Mouse (Mus musculus): ENCODE results near the gene Pmpcb. TPM values are rescaled to one million over a fixed set of nuclear protein-coding genes. Genes with fewer than 3 reads are reported as not detected.

Gene Pmpcb
- total and polyA plus RNA-seq, 3 experiments = 41.6 to 113 (median 60.8) TPM

DNA sequence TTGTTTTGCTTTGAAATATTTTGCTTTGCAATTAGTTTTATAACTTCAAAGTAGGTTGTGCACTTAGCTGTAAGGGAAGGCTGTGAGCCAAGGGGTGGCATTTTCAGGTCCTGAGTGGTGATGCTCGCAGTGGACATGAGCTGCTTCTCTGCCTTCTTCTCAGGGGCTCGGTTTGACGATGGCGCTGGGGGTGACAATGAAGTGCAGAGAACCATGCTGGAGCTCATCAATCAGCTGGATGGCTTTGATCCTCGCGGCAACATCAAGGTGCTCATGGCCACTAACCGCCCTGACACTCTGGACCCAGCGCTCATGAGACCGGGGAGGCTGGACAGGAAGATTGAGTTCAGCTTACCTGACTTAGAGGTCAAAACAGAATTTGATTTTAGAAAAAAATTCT is 66.0 kb downstream of the Pmpcb start:
- H3K27me3 ChIP-seq (ENCODE audit: insufficient read depth, low read length) = no peaks in the 10 kb centered on the region

DNA sequence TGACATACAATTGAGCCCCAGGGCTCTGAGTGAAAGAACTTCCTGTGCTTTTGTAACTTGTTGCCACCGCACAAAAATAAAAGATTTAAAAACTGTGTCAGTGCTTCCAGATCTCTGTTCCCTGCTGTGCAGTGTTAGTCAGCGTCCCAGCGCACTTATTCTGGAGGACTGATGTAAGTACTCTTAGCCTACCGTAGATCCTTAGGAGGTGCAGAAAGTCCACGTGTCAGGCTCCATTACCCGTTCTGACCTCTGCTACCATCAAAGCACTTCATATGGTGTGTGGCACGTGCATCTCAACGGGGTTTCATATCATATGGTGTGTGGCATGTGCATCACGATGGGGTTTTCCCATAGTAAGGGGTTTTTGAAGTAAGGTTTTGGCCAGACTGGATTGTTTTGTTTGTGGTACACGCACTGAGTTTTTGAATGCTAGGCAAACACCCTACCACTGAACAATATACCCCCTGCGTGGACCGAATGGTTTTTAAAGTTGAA is 66.8 kb downstream of the Pmpcb start:
- H3K4me3 ChIP-seq (ENCODE audit: low read depth, low read length) = no peak overlapping the region
- TF ChIP-seq CTCF (IDR thresholded peaks at IDR 0.05; ENCODE audit: low read depth, low read length) = no peak
- no peak for TF ChIP-seq GATA1 (IDR thresholded peaks at IDR 0.05; ENCODE audit: borderline replicate concordance, low read length)
- TF ChIP-seq GATA2 (IDR thresholded peaks at IDR 0.05; ENCODE audit: borderline replicate concordance, low read depth, low read length) = no peak
- no peak for TF ChIP-seq TAL1 (conservative IDR thresholded peaks at IDR 0.05; ENCODE audit: low read depth, low read length)
- no peak for TF ChIP-seq POLR2AphosphoS5 (IDR thresholded peaks at IDR 0.05; ENCODE audit: insufficient replicate concordance, low read depth, low read length)
- peaks cover 58% of the 10 kb centered on the region for H3K36me3 ChIP-seq (replicated peaks)
- ATAC-seq (ENCODE audit: extremely low read depth, insufficient number of reproducible peaks, low FRiP score, poor library complexity, severe bottlenecking) = no peak
- H3K27me3 ChIP-seq (ENCODE audit: insufficient read depth, low read length) = no peaks in the 10 kb centered on the region
- H3K4me1 ChIP-seq (ENCODE audit: insufficient read depth, low read depth, low read length) = no peaks in the 10 kb centered on the region
- DNase-seq (ENCODE audit: low spot score) = no peak
- H3K9me3 ChIP-seq (replicated peaks) = no peaks in the 10 kb centered on the region

More for the DNA sequence above, 66.0 kb downstream of the Pmpcb start:
- Histone ChIP-seq H3K4me3 (ENCODE audit: low read depth, low read length) (no peak overlapping the region), H3K9me3 (replicated peaks) (no peaks in the 10 kb centered on the region), H3K36me3 (replicated peaks) (peaks cover 65% of the 10 kb centered on the region), H3K4me1 (ENCODE audit: insufficient read depth, low read depth, low read length) (no peaks in the 10 kb centered on the region)
- no peak for DNase-seq (ENCODE audit: low spot score)
- no peak for TF ChIP-seq CTCF (IDR thresholded peaks at IDR 0.05; ENCODE audit: low read depth, low read length)
- TF ChIP-seq GATA2 (IDR thresholded peaks at IDR 0.05; ENCODE audit: borderline replicate concordance, low read depth, low read length) = no peak
- TF ChIP-seq GATA1 (IDR thresholded peaks at IDR 0.05; ENCODE audit: borderline replicate concordance, low read length) = no peak
- no peak for TF ChIP-seq POLR2AphosphoS5 (IDR thresholded peaks at IDR 0.05; ENCODE audit: insufficient replicate concordance, low read depth, low read length)
- no peak for TF ChIP-seq TAL1 (conservative IDR thresholded peaks at IDR 0.05; ENCODE audit: low read depth, low read length)
- ATAC-seq (ENCODE audit: extremely low read depth, insufficient number of reproducible peaks, low FRiP score, poor library complexity, severe bottlenecking) = no peak

DNA sequence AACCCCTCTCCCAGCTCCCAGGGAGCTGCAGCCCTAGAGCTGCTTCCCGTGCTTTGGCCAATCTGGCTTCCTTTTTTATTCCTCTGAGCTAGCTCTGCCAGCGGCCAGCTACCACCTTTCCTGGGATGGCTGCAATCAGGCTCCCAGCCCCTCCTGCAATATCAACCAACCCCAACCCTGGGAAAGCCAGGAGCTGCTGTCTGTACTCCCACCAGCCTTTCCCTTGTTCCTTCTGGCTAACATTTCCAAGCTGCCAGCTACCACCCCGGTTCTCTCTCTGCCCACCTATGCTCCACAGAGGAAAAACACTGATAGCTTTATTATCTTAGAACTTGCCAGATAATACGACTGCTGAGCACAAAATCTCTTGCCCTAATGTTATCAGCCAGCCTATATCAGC is 67.9 kb downstream of the Pmpcb start:
- H3K9me3 ChIP-seq (replicated peaks) = no peaks in the 10 kb centered on the region
- H3K4me3 ChIP-seq (ENCODE audit: low read depth, low read length) = no peak overlapping the region
- ATAC-seq (ENCODE audit: extremely low read depth, insufficient number of reproducible peaks, low FRiP score, poor library complexity, severe bottlenecking) = no peak
- H3K27me3 ChIP-seq (ENCODE audit: insufficient read depth, low read length) = no peaks in the 10 kb centered on the region
- H3K36me3 ChIP-seq (replicated peaks) = peaks cover 49% of the 10 kb centered on the region
- no peaks in the 10 kb centered on the region for H3K4me1 ChIP-seq (ENCODE audit: insufficient read depth, low read depth, low read length)
- no peak for DNase-seq (ENCODE audit: low spot score)
- TF ChIP-seq POLR2AphosphoS5 (IDR thresholded peaks at IDR 0.05; ENCODE audit: insufficient replicate concordance, low read depth, low read length) (no peak), TAL1 (conservative IDR thresholded peaks at IDR 0.05; ENCODE audit: low read depth, low read length) (no peak), GATA1 (IDR thresholded peaks at IDR 0.05; ENCODE audit: borderline replicate concordance, low read length) (no peak)

Other genes starting within 250 kb of the Pmpcb start
- not detected in 2 replicates for gene Lrrc17, start 193.6 kb upstream of the Pmpcb start, total RNA-seq (2014; fragmentation: Nextera tagmentation)
- gene Lrrc17, start 193.6 kb upstream of the Pmpcb start, total RNA-seq (2017) = 0.16 and 0.35 TPM in 2 replicates
- not detected in 2 replicates for gene Lrrc17, start 193.6 kb upstream of the Pmpcb start, polyA plus RNA-seq (2012)
- gene Fbxl13, start 91.5 kb upstream of the Pmpcb start, total RNA-seq (2014; fragmentation: Nextera tagmentation) = not detected in 2 replicates
- 0.11 TPM in 1 of 2 replicates, not detected in the other for gene Fbxl13, start 91.5 kb upstream of the Pmpcb start, total RNA-seq (2017)
- gene Fbxl13, start 91.5 kb upstream of the Pmpcb start, polyA plus RNA-seq (2012) = not detected in 2 replicates
- gene Armc10, start 91.3 kb upstream of the Pmpcb start, total RNA-seq (2014; fragmentation: Nextera tagmentation) = 32.5 and 51.2 TPM in 2 replicates
- gene Armc10, start 91.3 kb upstream of the Pmpcb start, total RNA-seq (2017) = 54.9 and 61.5 TPM in 2 replicates
- gene Armc10, start 91.3 kb upstream of the Pmpcb start, polyA plus RNA-seq (2012) = 34.1 and 42.2 TPM in 2 replicates
- gene Napepld, start 35.7 kb upstream of the Pmpcb start, total RNA-seq (2014; fragmentation: Nextera tagmentation) = 16.1 and 17.2 TPM in 2 replicates
- gene Napepld, start 35.7 kb upstream of the Pmpcb start, total RNA-seq (2017) = 3.5 and 3.6 TPM in 2 replicates
- gene Napepld, start 35.7 kb upstream of the Pmpcb start, polyA plus RNA-seq (2012) = 1.1 and 1.4 TPM in 2 replicates
- gene Dnajc2, start 48.1 kb downstream of the Pmpcb start, total RNA-seq (2014; fragmentation: Nextera tagmentation) = 140 and 150 TPM in 2 replicates
- 139 and 150 TPM in 2 replicates for gene Dnajc2, start 48.1 kb downstream of the Pmpcb start, total RNA-seq (2017)
- gene Dnajc2, start 48.1 kb downstream of the Pmpcb start, polyA plus RNA-seq (2012) = 83.4 and 111 TPM in 2 replicates
- 184 and 196 TPM in 2 replicates for gene Psmc2, start 48.1 kb downstream of the Pmpcb start, total RNA-seq (2014; fragmentation: Nextera tagmentation)
- gene Psmc2, start 48.1 kb downstream of the Pmpcb start, total RNA-seq (2017) = 97.3 and 112 TPM in 2 replicates
- 8.4 and 14.3 TPM in 2 replicates for gene Psmc2, start 48.1 kb downstream of the Pmpcb start, polyA plus RNA-seq (2012)
- gene Slc26a5, start 128.5 kb downstream of the Pmpcb start, total RNA-seq (2014; fragmentation: Nextera tagmentation) = not detected in 2 replicates
- gene Slc26a5, start 128.5 kb downstream of the Pmpcb start, total RNA-seq (2017) = 0.06 TPM in 1 of 2 replicates, not detected in the other
- gene Slc26a5, start 128.5 kb downstream of the Pmpcb start, polyA plus RNA-seq (2012) = not detected in 2 replicates